9 mouse cellular contexts compared by ENCODE assay signal in the genomic region with DNA sequence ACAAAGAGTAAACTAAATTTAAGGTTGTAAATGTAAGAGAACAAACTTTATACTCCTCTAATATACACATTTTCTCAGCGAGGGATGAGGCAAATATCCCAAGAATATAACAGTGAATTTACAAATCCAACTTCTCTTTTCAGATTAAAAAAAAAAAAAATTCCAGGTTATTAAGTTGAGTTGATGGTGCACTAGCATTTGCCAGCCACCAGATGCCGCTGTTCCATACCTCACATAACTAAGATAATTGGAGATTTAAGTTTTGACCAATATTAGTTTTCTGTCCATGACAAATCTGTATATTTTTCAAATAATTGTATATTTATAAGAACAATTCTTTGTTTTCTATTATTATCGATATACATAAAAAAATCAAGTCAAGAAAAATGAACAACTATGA.
DNase-seq lines count a peak whose midpoint lies in the region; ATAC-seq and TF ChIP-seq lines count a peak whose summit lies in the region.
"Had no signal": no experiment of that assay in that cellular context is flagged by ENCODE, and none has a peak within 500 bp of the region (broad histone marks: within the 10 kb centered on the region; RNA-seq: fewer than 3 reads in every experiment).

No protein-coding gene starts in this region.

- TF ChIP-seq CTCF in E14TG2a.4 (conservative IDR thresholded peaks at IDR 0.05; ENCODE audit: low read length): peak; percentile 87

- H3K4me2 ChIP-seq in hindbrain, embryonic 14.5 days (replicated peaks): no peak overlapping the region
- H3K4me2 ChIP-seq in hindbrain, embryonic 13.5 days: no peak overlapping the region
- H3K4me2 ChIP-seq: embryonic facial prominence, embryonic 15.5 days; limb, embryonic 15.5 days had no signal

- no peak overlapping the region for H3K9ac ChIP-seq in hindbrain, embryonic 14.5 days
- no peak overlapping the region for H3K9ac ChIP-seq in hindbrain, embryonic 13.5 days
- H3K9ac ChIP-seq: embryonic facial prominence, embryonic 15.5 days; limb, embryonic 15.5 days had no signal

- H3K9me3 ChIP-seq in hindbrain, embryonic 14.5 days (ENCODE audit: control insufficient read depth, low read length): no peaks in the 10 kb centered on the region
- no peaks in the 10 kb centered on the region for H3K9me3 ChIP-seq in hindbrain, embryonic 13.5 days
- no peaks in the 10 kb centered on the region for H3K9me3 ChIP-seq in E14TG2a.4 (ENCODE audit: low read length)
- H3K9me3 ChIP-seq: embryonic facial prominence, embryonic 15.5 days; limb, embryonic 15.5 days had no signal

- H3K4me3 ChIP-seq in hindbrain, embryonic 14.5 days (replicated peaks; ENCODE audit: low read length): no peak overlapping the region
- no peak overlapping the region for H3K4me3 ChIP-seq in hindbrain, embryonic 13.5 days
- no peak overlapping the region for H3K4me3 ChIP-seq in E14TG2a.4 (replicated peaks; ENCODE audit: low read length)
- H3K4me3 ChIP-seq: embryonic facial prominence, embryonic 15.5 days; limb, embryonic 15.5 days had no signal

- H3K4me1 ChIP-seq in hindbrain, embryonic 14.5 days (replicated peaks; ENCODE audit: control insufficient read depth, insufficient read depth, low read length): no peaks in the 10 kb centered on the region
- no peaks in the 10 kb centered on the region for H3K4me1 ChIP-seq in hindbrain, embryonic 13.5 days (replicated peaks)
- no peaks in the 10 kb centered on the region for H3K4me1 ChIP-seq in E14TG2a.4 (replicated peaks; ENCODE audit: low read depth, low read length)
- H3K4me1 ChIP-seq: embryonic facial prominence, embryonic 15.5 days; limb, embryonic 15.5 days had no signal

- 14% methylated on average over 3 of the region's 3 CpGs for WGBS in hindbrain, embryonic 14.5 days
- WGBS in hindbrain, embryonic 13.5 days: 8% methylated on average over 3 of the region's 3 CpGs

- H3K27ac ChIP-seq in hindbrain, embryonic 14.5 days: no peak overlapping the region
- H3K27ac ChIP-seq in hindbrain, embryonic 13.5 days: no peak overlapping the region
- H3K27ac ChIP-seq: embryonic facial prominence, embryonic 15.5 days; limb, embryonic 15.5 days had no signal

- no peak for ATAC-seq in hindbrain, embryonic 14.5 days (ENCODE audit: low FRiP score)
- ATAC-seq in hindbrain, embryonic 13.5 days (ENCODE audit: low FRiP score): no peak
- ATAC-seq in granulocyte monocyte progenitor cell, adult 5-6 weeks (replicated peaks; ENCODE audit: poor library complexity, severe bottlenecking): peak; percentile 61; the same call in 1 of the 2 replicates
- no peak for ATAC-seq in monocyte, adult 5-6 weeks (replicated peaks; ENCODE audit: insufficient number of reproducible peaks, low FRiP score, low TSS enrichment, poor library complexity, severe bottlenecking)

- H3K27me3 ChIP-seq in hindbrain, embryonic 14.5 days (ENCODE audit: control insufficient read depth, insufficient read depth, low read length): no peaks in the 10 kb centered on the region
- no peaks in the 10 kb centered on the region for H3K27me3 ChIP-seq in hindbrain, embryonic 13.5 days
- H3K27me3 ChIP-seq in E14TG2a.4 (ENCODE audit: insufficient read depth, low read length): no peaks in the 10 kb centered on the region
- H3K27me3 ChIP-seq: embryonic facial prominence, embryonic 15.5 days; limb, embryonic 15.5 days had no signal

- H3K36me3 ChIP-seq in hindbrain, embryonic 14.5 days (replicated peaks; ENCODE audit: control insufficient read depth, insufficient read depth): no peaks in the 10 kb centered on the region
- H3K36me3 ChIP-seq in hindbrain, embryonic 13.5 days: no peaks in the 10 kb centered on the region
- no peaks in the 10 kb centered on the region for H3K36me3 ChIP-seq in E14TG2a.4 (ENCODE audit: insufficient read depth, low read length)
- H3K36me3 ChIP-seq: embryonic facial prominence, embryonic 15.5 days; limb, embryonic 15.5 days had no signal

- peak; percentile 76 for DNase-seq in hindbrain, embryonic 14.5 days (ENCODE audit: low spot score)
- peak; percentile 47 for DNase-seq in 416B (ENCODE audit: low read depth)
- DNase-seq in gastrocnemius, postnatal 25 days: no peak
